Mouse (Mus musculus) CH12.LX (cell line): ENCODE measurements around the gene Tmem179b. TPM values are rescaled to one million over a fixed set of nuclear protein-coding genes. Genes with fewer than 3 reads are reported as not detected.
A peak's percentile ranks its signal among the peaks of the same experiment; 100 is the strongest.
"Not testable (repeated sequence)": the region's sequence is repeated elsewhere in the genome, so short reads cannot be mapped to it uniquely, and the experiment has no call there.

ENCODE experiments used
- DNase-seq: peaks from one replicate; pipeline ENCODE4 v3.0.0-alpha.2; 2013; ENCODE audit errors: extremely low read depth
- H3K27ac ChIP-seq: 2 replicates; pipeline ENCODE4 v1.5.1; 2012; ENCODE audit warnings: low read depth, mild to moderate bottlenecking, control low read depth, moderate library complexity; ENCODE audit not compliant: insufficient read depth
- H3K27me3 ChIP-seq: replicated peaks from 2 replicates; pipeline ENCODE3; 2012; ENCODE audit warnings: inconsistent platforms
- H3K36me3 ChIP-seq, 2 experiments: replicated peaks in 1 of 2; 2 replicates each; pipeline versions ENCODE3 to v1.6.1; 2012; ENCODE audit warnings: inconsistent platforms in 1 of 2, low read length in 1 of 2, mild to moderate bottlenecking in 1 of 2, mixed read lengths in 1 of 2, moderate library complexity in 1 of 2; ENCODE audit not compliant: control insufficient read depth in 1 of 2, insufficient read depth in 1 of 2
- H3K4me1 ChIP-seq, 2 experiments: 2 replicates each; pipeline ENCODE4 v1.6.1; 2012; ENCODE audit warnings: inconsistent platforms in 1 of 2, moderate library complexity in 1 of 2; ENCODE audit not compliant: insufficient read depth in 2 of 2, control insufficient read depth in 1 of 2
- H3K4me2 ChIP-seq: 2 replicates; pipeline ENCODE4 v1.6.1; 2012; ENCODE audit warnings: low read depth, mild to moderate bottlenecking, control low read depth; ENCODE audit not compliant: poor library complexity, insufficient read depth, severe bottlenecking
- H3K4me3 ChIP-seq, 3 experiments: fragments of 150-350 bp in 1 of 3; sonication (generic) in 1 of 3; replicated peaks in 1 of 3; 2 replicates each; pipeline versions ENCODE3 to v1.5.1; 2011 to 2012; ENCODE audit warnings: low read depth in 2 of 3, low read length in 2 of 3, mild to moderate bottlenecking in 2 of 3, moderate library complexity in 2 of 3, control low read depth in 1 of 3, improper control_type of control experiment in 1 of 3, inconsistent platforms in 1 of 3, mixed read lengths in 1 of 3; ENCODE audit not compliant: poor library complexity in 1 of 3
- H3K79me2 ChIP-seq: replicated peaks from 2 replicates; pipeline ENCODE4 v1.6.1; 2012; ENCODE audit warnings: mild to moderate bottlenecking, moderate library complexity; ENCODE audit not compliant: control insufficient read depth, poor library complexity, insufficient read depth, severe bottlenecking; ENCODE audit errors: extremely low read depth
- H3K9ac ChIP-seq: 2 replicates; pipeline ENCODE4 v1.6.1; 2012; ENCODE audit warnings: low read depth, mild to moderate bottlenecking, control low read depth, moderate library complexity; ENCODE audit not compliant: insufficient read depth
- H3K9me3 ChIP-seq: replicated peaks from 2 replicates; pipeline ENCODE3; 2012; ENCODE audit warnings: low read length, inconsistent platforms, mixed read lengths
- BHLHE40 ChIP-seq: IDR thresholded peaks from 2 replicates; pipeline ENCODE4 v1.6.1; 2011; ENCODE audit warnings: mild to moderate bottlenecking, low read depth, low read length, improper control_type of control experiment
- CHD2 ChIP-seq: IDR thresholded peaks from 2 replicates; pipeline ENCODE4 v1.6.1; 2011; ENCODE audit warnings: low read length, improper control_type of control experiment
- CTCF ChIP-seq, 2 experiments: IDR thresholded peaks in 1 of 2; conservative IDR thresholded peaks in 1 of 2; 2 replicates each; pipeline ENCODE4 v1.5.1; 2011 to 2012; ENCODE audit warnings: low read depth in 2 of 2, low read length in 2 of 2, improper control_type of control experiment in 1 of 2, inconsistent platforms in 1 of 2, mild to moderate bottlenecking in 1 of 2, moderate library complexity in 1 of 2
- ELF1 ChIP-seq: IDR thresholded peaks from 2 replicates; pipeline ENCODE4 v1.6.1; 2014; ENCODE audit warnings: low read depth, mild to moderate bottlenecking, inconsistent platforms, low read length, improper control_type of control experiment
- ETS1 ChIP-seq: conservative IDR thresholded peaks from 2 replicates; pipeline ENCODE4 v1.6.1; 2012; ENCODE audit warnings: low read depth, mild to moderate bottlenecking, inconsistent platforms, low read length, improper control_type of control experiment, moderate library complexity
- HCFC1 ChIP-seq: IDR thresholded peaks from 2 replicates; pipeline ENCODE4 v1.6.1; 2012; ENCODE audit warnings: low read depth, mild to moderate bottlenecking, inconsistent platforms, low read length, improper control_type of control experiment
- IRF4 ChIP-seq: IDR thresholded peaks from 2 replicates; pipeline ENCODE4 v1.6.1; 2014; ENCODE audit warnings: low read depth, mild to moderate bottlenecking, inconsistent platforms, low read length, improper control_type of control experiment
- JUN ChIP-seq: IDR thresholded peaks from 2 replicates; pipeline ENCODE4 v1.6.1; 2011; ENCODE audit warnings: low read depth, mild to moderate bottlenecking, low read length, improper control_type of control experiment, moderate library complexity; ENCODE audit not compliant: insufficient read depth
- JUND ChIP-seq: conservative IDR thresholded peaks from 2 replicates; pipeline ENCODE4 v1.6.1; 2011; ENCODE audit warnings: low read depth, low read length, improper control_type of control experiment
- KAT2A ChIP-seq: IDR thresholded peaks from 2 replicates; pipeline ENCODE4 v1.6.1; 2012; ENCODE audit warnings: low read length, improper control_type of control experiment, inconsistent platforms; ENCODE audit not compliant: insufficient replicate concordance
- MAFK ChIP-seq: IDR thresholded peaks from 2 replicates; pipeline ENCODE4 v1.6.1; 2011; ENCODE audit warnings: low read length, improper control_type of control experiment; ENCODE audit not compliant: insufficient replicate concordance
- MAZ ChIP-seq: IDR thresholded peaks from 2 replicates; pipeline ENCODE4 v1.6.1; 2012; ENCODE audit warnings: low read depth, mild to moderate bottlenecking, inconsistent platforms, low read length, improper control_type of control experiment, moderate library complexity
- RCOR1 ChIP-seq: conservative IDR thresholded peaks from 2 replicates; pipeline ENCODE4 v1.6.1; 2012; ENCODE audit warnings: low read depth, mild to moderate bottlenecking, inconsistent platforms, low read length, improper control_type of control experiment
- SMC3 ChIP-seq: IDR thresholded peaks from 2 replicates; pipeline ENCODE4 v1.6.1; 2011; ENCODE audit warnings: low read depth, low read length, improper control_type of control experiment
- TCF12 ChIP-seq: IDR thresholded peaks from 2 replicates; pipeline ENCODE4 v1.6.1; 2014; ENCODE audit warnings: low read depth, mild to moderate bottlenecking, inconsistent platforms, low read length, improper control_type of control experiment
- UBTF ChIP-seq: IDR thresholded peaks from 2 replicates; pipeline ENCODE4 v1.6.1; 2012; ENCODE audit warnings: low read depth, mild to moderate bottlenecking, inconsistent platforms, low read length, improper control_type of control experiment, moderate library complexity
- USF1 ChIP-seq: IDR thresholded peaks from 2 replicates; pipeline ENCODE4 v1.6.1; 2014; ENCODE audit warnings: low read depth, mild to moderate bottlenecking, inconsistent platforms, low read length, improper control_type of control experiment
- ZC3H11A ChIP-seq: IDR thresholded peaks from 2 replicates; pipeline ENCODE4 v1.6.1; 2012; ENCODE audit warnings: low read depth, mild to moderate bottlenecking, inconsistent platforms, low read length, improper control_type of control experiment
- ZMIZ1 ChIP-seq: IDR thresholded peaks from 2 replicates; pipeline ENCODE4 v1.6.1; 2012; ENCODE audit warnings: low read depth, mild to moderate bottlenecking, inconsistent platforms, low read length, improper control_type of control experiment
- ZNF384 ChIP-seq: IDR thresholded peaks from 2 replicates; pipeline ENCODE4 v1.6.1; 2012; ENCODE audit warnings: low read depth, low read length, improper control_type of control experiment, inconsistent platforms
- dilution Hi-C: fragments of 300-500 bp; cut with MboI; formaldehyde crosslinking; loops from 2 replicates; pipeline ENCODE4 v1.14.3; 2020; ENCODE audit warnings: low sequenced_read_pairs; ENCODE audit not compliant: extremely low pct_unique_long_range_greater_than_20kb, extremely low pct_ligation_motif_present
- in situ Hi-C: fragments of 300-500 bp; cut with MboI; formaldehyde crosslinking; loops from 3 replicates; pipeline ENCODE4 v1.14.3; 2019; ENCODE audit warnings: low sequenced_read_pairs, low pct_ligation_motif_present, low pct_unique_long_range_greater_than_20kb, mixed read lengths
- polyA plus RNA-seq: library from polyadenylated mRNA; unstranded; fragments of >175 nt; gene quantifications from 2 replicates; pipeline ENCODE4 v1.2.1, GENCODE M21; 2012; ENCODE audit warnings: low read depth; ENCODE audit not compliant: insufficient read length
- total RNA-seq, 2 experiments: library from RNA; depleted of rRNA; stranded (reverse); fragments of 300-350 nt in 1 of 2; fragments of >200 nt in 1 of 2; gene quantifications; 2 replicates each; pipeline ENCODE4 v1.2.3; 2012 to 2014

Tmem179b gene
- total and polyA plus RNA-seq, 3 experiments: 54.4 to 105 (median 72.0) TPM

GRCm38 (mm10) chr19:8734334-8734733 is 39.9 kb downstream of the Tmem179b start:
- Histone ChIP-seq H3K27me3 (no peaks in the 10 kb centered on the region), H3K4me2 (no peak overlapping the region), H3K79me2 (peaks cover 21% of the 10 kb centered on the region), H3K4me1 (peaks cover 2 to 24% of the 10 kb centered on the region in 2 experiments; a peak in 2 of 4 replicates), H3K27ac (no peak overlapping the region), H3K9me3 (peaks cover 5% of the 10 kb centered on the region), H3K4me3 (no peak overlapping the region), H3K9ac (no peak overlapping the region), H3K36me3 (peaks cover 22 to 25% of the 10 kb centered on the region in 2 experiments)
- in situ Hi-C loops (loop anchor here (25.0 kb wide), 1 partner anchor 378 kb away; no protein-coding TSS in a partner anchor), dilution Hi-C loops (no loop called here)
- TF ChIP-seq JUN (no peak), USF1 (no peak), TCF12 (no peak), ELF1 (no peak), MAFK (no peak), JUND (no peak), ZC3H11A (no peak), IRF4 (no peak), MAZ (no peak), ETS1 (no peak), HCFC1 (no peak), BHLHE40 (no peak), CHD2 (no peak), RCOR1 (no peak), SMC3 (no peak), KAT2A (no peak), ZNF384 (no peak), UBTF (no peak)
- DNase-seq: no peak

- H3K4me3 ChIP-seq, H3K27me3 ChIP-seq, H3K9ac ChIP-seq, DNase-seq, H3K9me3 ChIP-seq, H3K4me2 ChIP-seq, dilution Hi-C loops, H3K27ac ChIP-seq: not testable (repeated sequence)
- 0 out of 2 replicates have a peak, but pooled peaks have one; percentile 30 for TF ChIP-seq ZMIZ1
- TF ChIP-seq CTCF (conservative IDR thresholded peaks at IDR 0.05 in 1 of 2, IDR thresholded peaks at IDR 0.05 in 1 of 2; ENCODE audit: low read depth in 2 of 2, low read length in 2 of 2): peak in 1 of 2 experiments; percentile 23; a peak in 1 of 4 replicates
- Histone ChIP-seq H3K79me2 (peaks cover 25% of the 10 kb centered on the region), H3K4me1 (peaks cover 2 to 16% of the 10 kb centered on the region in 2 experiments; a peak in 3 of 4 replicates), H3K36me3 (peaks cover 26 to 34% of the 10 kb centered on the region in 2 experiments)
- in situ Hi-C loops: loop anchor here (25.0 kb wide), 1 partner anchor 384 kb away; no protein-coding TSS in a partner anchor
These were observed 45.8 kb downstream of the Tmem179b start for GRCm38 (mm10) chr19:8728335-8729099.
